Mouse (Mus musculus): Measurements from ENCODE around the gene Olfr237-ps1.
"Not testable (repeated sequence)": the region's sequence is repeated elsewhere in the genome, so short reads cannot be mapped to it uniquely, and the experiment has no call there.

Gene Olfr237-ps1

GRCm38 (mm10) chr6:43146267-43146666 is at the start of gene Olfr237-ps1:
TSS of gene Olfr237-ps1 (plus strand) at chr6:43146567.
- not testable (repeated sequence) for DNase-seq

GRCm38 (mm10) chr6:43106069-43106468 is 40.3 kb upstream of the Olfr237-ps1 start, which contains the start of gene Olfr441:
TSS of gene Olfr441 (plus strand) at chr6:43106369.
- not testable (repeated sequence) for DNase-seq

- no peak for DNase-seq
These were observed 13.1 kb downstream of the Olfr237-ps1 start for GRCm38 (mm10) chr6:43159502-43159901.

GRCm38 (mm10) chr6:43162982-43163381 is 16.6 kb downstream of the Olfr237-ps1 start, which contains the start of gene Olfr437:
TSS of gene Olfr437 (plus strand) at chr6:43163282.
- no peak for DNase-seq

- DNase-seq, result no peak
These were observed 20.9 kb downstream of the Olfr237-ps1 start for GRCm38 (mm10) chr6:43167246-43167645.

- DNase-seq, result no peak
These were observed 25.5 kb downstream of the Olfr237-ps1 start, which contains the start of gene Olfr13 for GRCm38 (mm10) chr6:43171840-43172239. TSS of gene Olfr13 (plus strand) at chr6:43172140.

- DNase-seq, result no peak
These were observed 31.8 kb downstream of the Olfr237-ps1 start for GRCm38 (mm10) chr6:43178129-43178528.

- DNase-seq, result no peak
These were observed 32.5 kb downstream of the Olfr237-ps1 start for GRCm38 (mm10) chr6:43178584-43179501.

- DNase-seq, result no peak
These were observed 44.6 kb downstream of the Olfr237-ps1 start for GRCm38 (mm10) chr6:43190986-43191385.

- DNase-seq, result no peak
These were observed 50.4 kb downstream of the Olfr237-ps1 start, which contains the start of gene Olfr435 for GRCm38 (mm10) chr6:43196781-43197180. TSS of gene Olfr435 (plus strand) at chr6:43197146.

- no peak for DNase-seq
These were observed 51.7 kb downstream of the Olfr237-ps1 start for GRCm38 (mm10) chr6:43198094-43198493.

- no peak for DNase-seq
These were observed 56.4 kb downstream of the Olfr237-ps1 start for GRCm38 (mm10) chr6:43202786-43203185.

GRCm38 (mm10) chr6:43205355-43205754 is 59.0 kb downstream of the Olfr237-ps1 start:
- no peak for DNase-seq
